Mouse (Mus musculus) forebrain, embryonic 10.5 days (tissue): ENCODE measurements around the gene Khdc3. TPM values are rescaled to one million over a fixed set of nuclear protein-coding genes. Genes with fewer than 3 reads are reported as not detected.

Experiments used
- polyA plus RNA-seq: library from polyadenylated mRNA; unstranded; fragments of >200 nt; fragmentation: Nextera tagmentation; extraction: Ambion mirVana; gene quantifications from 2 replicates; pipeline ENCODE4 v1.2.1, GENCODE M21; 2016

Gene Khdc3
- polyA plus RNA-seq, 1 experiment from 2014 or later: not detected

Other genes with a start within 250 kb of the Khdc3 start
- 5.2 and 5.5 TPM in 2 replicates for gene Pygo1, start 176.2 kb upstream of the Khdc3 start, polyA plus RNA-seq
- 1.5 and 1.8 TPM in 2 replicates for gene Dyx1c1, start 143.1 kb upstream of the Khdc3 start, polyA plus RNA-seq
- not detected in 2 replicates for gene Gm44503, start 143.0 kb upstream of the Khdc3 start, polyA plus RNA-seq
- gene Ccpg1os, start 116.5 kb upstream of the Khdc3 start, polyA plus RNA-seq: 15.4 and 18.7 TPM in 2 replicates
- gene Ccpg1, start 116.4 kb upstream of the Khdc3 start, polyA plus RNA-seq: 15.5 and 15.9 TPM in 2 replicates
- 14.9 and 15.4 TPM in 2 replicates for gene Pigb, start 61.5 kb upstream of the Khdc3 start, polyA plus RNA-seq
- 3.1 and 3.4 TPM in 2 replicates for gene Rab27a, start 57.0 kb upstream of the Khdc3 start, polyA plus RNA-seq
- gene Gm20509, start 634 bp downstream of the Khdc3 start, polyA plus RNA-seq: not detected in 2 replicates
- gene Rsl24d1, start 11.6 kb downstream of the Khdc3 start, polyA plus RNA-seq: 157 and 160 TPM in 2 replicates